Mouse (Mus musculus) kidney, postnatal 0 days (tissue): ENCODE data around the gene Hba-x. TPM values are rescaled to one million over a fixed set of nuclear protein-coding genes. Genes with fewer than 3 reads are reported as not detected.
"Not testable (repeated sequence)": the region's sequence is repeated elsewhere in the genome, so short reads cannot be mapped to it uniquely, and the experiment has no call there.

Experiments used
- ATAC-seq: fragments of 200-750 bp; cut with Nextera tagmentation; replicated peaks from 2 replicates; pipeline ENCODE4 v1.8.0; 2017; ENCODE audit warnings: low read depth, moderate number of reproducible peaks, moderate TSS enrichment, moderate library complexity; ENCODE audit not compliant: low FRiP score
- DNase-seq: peaks from one replicate; pipeline ENCODE4 v3.0.0-alpha.2; 2016; ENCODE audit warnings: low spot score
- H3K27ac ChIP-seq: fragments of 300-500 bp; sonication (generic); 2 replicates; pipeline ENCODE4 v1.5.1; 2014; ENCODE audit warnings: mild to moderate bottlenecking
- H3K27me3 ChIP-seq: fragments of 300-500 bp; sonication (generic); 2 replicates; pipeline ENCODE4 v1.6.1; 2014; ENCODE audit warnings: low read length, mixed read lengths; ENCODE audit not compliant: insufficient read depth
- H3K36me3 ChIP-seq: fragments of 300-500 bp; sonication (generic); 2 replicates; pipeline ENCODE4 v1.6.1; 2014; ENCODE audit warnings: low read length, mixed read lengths; ENCODE audit not compliant: insufficient read depth
- H3K4me1 ChIP-seq: fragments of 300-500 bp; sonication (generic); replicated peaks from 2 replicates; pipeline ENCODE4 v1.6.1; 2014; ENCODE audit warnings: antibody characterized with exemption, low read length, mixed read lengths; ENCODE audit not compliant: insufficient read depth
- H3K4me2 ChIP-seq: fragments of 300-500 bp; sonication (generic); 2 replicates; pipeline ENCODE4 v1.6.1; 2014; ENCODE audit warnings: mild to moderate bottlenecking, low read length, moderate library complexity, mixed read lengths
- H3K4me3 ChIP-seq: fragments of 300-500 bp; sonication (generic); replicated peaks from 2 replicates; pipeline ENCODE4 v1.5.1; 2014; ENCODE audit warnings: low read depth, low read length
- H3K9ac ChIP-seq: fragments of 300-500 bp; sonication (generic); 2 replicates; pipeline ENCODE4 v1.6.1; 2014; ENCODE audit warnings: low read depth, low read length
- H3K9me3 ChIP-seq: fragments of 300-500 bp; sonication (generic); replicated peaks from 2 replicates; pipeline ENCODE4 v1.6.1; 2016; ENCODE audit warnings: low read length, inconsistent platforms, mixed read lengths
- CTCF ChIP-seq: IDR thresholded peaks from 2 replicates; pipeline ENCODE4 v1.5.1; 2016; ENCODE audit warnings: antibody characterized with exemption, low read depth, mild to moderate bottlenecking, moderate library complexity
- WGBS: fragments of 180-500 bp; shearing (Covaris S2); extraction: QIAGEN DNeasy Blood & Tissue Kit; methylation state at CpG from one replicate; pipeline ENCODE4 v1.1.7; 2014; 5-methylcytosine and 5-hydroxymethylcytosine counted together
- polyA plus RNA-seq: library from polyadenylated mRNA; unstranded; fragments of >200 nt; fragmentation: Nextera tagmentation; extraction: Ambion mirVana; gene quantifications from 2 replicates; pipeline ENCODE4 v1.2.1, GENCODE M21; 2015

The Hba-x gene
- polyA plus RNA-seq, 1 experiment from 2014 or later, result 0.36 TPM

DNA sequence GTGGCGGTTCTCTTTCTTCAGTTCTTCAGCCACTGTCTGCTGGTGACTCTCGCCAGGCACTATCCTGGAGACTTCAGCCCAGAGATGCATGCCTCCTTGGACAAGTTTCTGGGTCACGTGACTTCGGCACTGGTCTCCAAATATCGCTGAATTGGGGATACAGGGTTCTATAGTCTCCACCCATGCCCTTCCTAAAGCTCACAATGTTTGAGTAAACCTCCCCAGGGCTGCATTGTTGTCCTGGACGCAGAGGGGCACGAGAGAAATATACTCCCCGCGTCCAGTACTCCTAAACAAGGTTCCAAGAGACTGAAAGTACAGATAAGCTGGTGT lies 11.3 kb downstream of the Hba-x start:
- no peaks in the 10 kb centered on the region for H3K27me3 ChIP-seq
- no peak for TF ChIP-seq CTCF
- DNase-seq (no peak), ATAC-seq (no peak)
- H3K9ac ChIP-seq, result no peak overlapping the region
- no peak overlapping the region for H3K4me2 ChIP-seq
- no peaks in the 10 kb centered on the region for H3K4me1 ChIP-seq
- WGBS, result 70% methylated on average over 9 of the region's 9 CpGs
- H3K36me3 ChIP-seq, result no peaks in the 10 kb centered on the region
- H3K27ac ChIP-seq, result no peak overlapping the region
- no peak overlapping the region for H3K4me3 ChIP-seq
- H3K9me3 ChIP-seq, result no peaks in the 10 kb centered on the region

DNA sequence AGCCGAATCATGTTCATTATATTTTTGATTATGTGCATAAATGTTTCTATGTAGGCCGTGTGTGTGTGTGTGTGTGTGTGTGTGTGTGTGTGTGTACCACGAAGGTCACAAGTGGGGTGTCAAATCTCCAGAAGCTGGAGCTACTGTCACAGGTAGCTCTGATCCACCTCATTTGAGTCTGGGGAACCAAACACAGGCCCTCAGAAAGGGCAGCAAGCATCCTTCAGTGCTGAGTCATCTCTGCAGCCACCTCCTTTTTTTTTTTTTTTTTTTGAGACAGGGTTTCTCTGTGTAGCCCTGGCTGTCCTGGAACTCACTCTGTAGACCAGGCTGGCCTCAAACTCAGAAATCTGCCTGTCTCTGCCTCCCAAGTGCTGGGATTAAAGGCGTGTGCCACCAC lies 16.6 kb downstream of the Hba-x start:
- H3K27me3 ChIP-seq, H3K36me3 ChIP-seq, H3K4me3 ChIP-seq, H3K4me1 ChIP-seq, H3K27ac ChIP-seq, ATAC-seq, H3K9ac ChIP-seq, H3K9me3 ChIP-seq, H3K4me2 ChIP-seq, DNase-seq: not testable (repeated sequence)
- WGBS, result 79% methylated on average over 4 of the region's 4 CpGs

DNA sequence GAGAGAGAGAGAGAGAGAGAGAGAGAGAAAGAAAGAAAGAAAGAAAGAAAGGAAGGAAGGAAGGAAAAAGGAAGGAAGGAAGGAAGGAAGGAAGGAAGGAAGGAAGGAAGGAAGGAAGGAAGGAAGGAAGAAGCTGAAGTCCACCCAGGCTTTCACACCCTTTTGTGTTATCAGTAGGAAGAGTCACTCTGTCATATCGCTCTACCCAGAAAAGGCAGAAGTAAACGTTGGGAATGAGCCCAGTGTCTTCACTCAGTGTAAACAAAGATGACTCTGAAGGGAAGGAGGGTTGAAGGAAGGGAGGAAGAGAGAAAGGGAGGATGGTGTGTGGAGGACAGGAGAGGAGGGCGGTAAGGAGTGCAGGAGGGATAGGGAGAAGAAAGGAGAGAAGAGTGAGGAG lies 17.3 kb downstream of the Hba-x start:
- not testable (repeated sequence) for H3K4me2 ChIP-seq, H3K36me3 ChIP-seq, H3K9me3 ChIP-seq, ATAC-seq, H3K4me3 ChIP-seq, H3K27me3 ChIP-seq, H3K27ac ChIP-seq, H3K4me1 ChIP-seq, H3K9ac ChIP-seq, DNase-seq
- WGBS, result 55% methylated on average over 3 of the region's 3 CpGs

DNA sequence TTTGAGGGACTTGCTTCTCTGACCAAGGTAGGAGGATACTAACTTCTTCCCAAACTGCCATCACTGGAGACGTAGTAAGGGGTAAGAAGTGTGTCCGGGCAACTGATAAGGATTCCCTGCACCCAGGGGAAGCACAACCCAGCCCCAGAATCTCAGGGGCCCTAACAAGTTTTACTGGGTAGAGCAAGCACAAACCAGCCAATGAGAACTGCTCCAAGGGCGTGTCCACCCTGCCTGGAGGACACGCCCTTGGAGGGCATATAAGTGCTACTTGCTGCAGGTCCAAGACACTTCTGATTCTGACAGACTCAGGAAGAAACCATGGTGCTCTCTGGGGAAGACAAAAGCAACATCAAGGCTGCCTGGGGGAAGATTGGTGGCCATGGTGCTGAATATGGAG lies 20.0 kb downstream of the Hba-x start, which contains the start of gene Hba-a2:
Hba-a2 (plus strand) TSS at position 287 of the 400 bp plus-strand sequence.
- H3K27ac ChIP-seq, H3K9me3 ChIP-seq, H3K27me3 ChIP-seq, H3K4me1 ChIP-seq, H3K4me2 ChIP-seq, H3K9ac ChIP-seq, H3K36me3 ChIP-seq, H3K4me3 ChIP-seq, ATAC-seq, DNase-seq: not testable (repeated sequence)
- WGBS, result no CpG with 5 or more reads among the region's 4 CpGs

DNA sequence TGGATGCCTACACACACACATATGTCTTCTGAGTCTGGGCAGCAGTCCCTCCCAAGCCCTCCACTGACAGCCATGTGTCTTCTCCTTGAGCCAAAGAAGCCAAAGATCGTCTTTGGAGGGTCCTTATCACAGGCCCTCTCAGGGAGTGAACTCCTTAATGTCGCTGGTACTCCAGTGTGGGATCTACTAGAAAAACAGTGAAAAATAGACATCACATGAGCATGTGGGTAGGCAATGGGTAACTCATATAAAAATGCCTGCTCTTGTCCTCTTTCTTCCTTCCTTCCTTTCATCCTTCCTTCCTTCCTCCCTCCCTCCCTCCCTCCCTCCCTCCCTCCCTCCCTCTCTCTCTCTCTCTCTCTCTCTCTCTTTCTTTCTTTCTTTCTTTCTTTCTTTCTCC lies 21.2 kb downstream of the Hba-x start:
- DNase-seq, H3K27me3 ChIP-seq, H3K4me3 ChIP-seq, H3K4me1 ChIP-seq, H3K9me3 ChIP-seq, H3K9ac ChIP-seq, H3K27ac ChIP-seq, H3K4me2 ChIP-seq, ATAC-seq, H3K36me3 ChIP-seq: not testable (repeated sequence)
- WGBS, result 43% methylated on average over 2 of the region's 2 CpGs

DNA sequence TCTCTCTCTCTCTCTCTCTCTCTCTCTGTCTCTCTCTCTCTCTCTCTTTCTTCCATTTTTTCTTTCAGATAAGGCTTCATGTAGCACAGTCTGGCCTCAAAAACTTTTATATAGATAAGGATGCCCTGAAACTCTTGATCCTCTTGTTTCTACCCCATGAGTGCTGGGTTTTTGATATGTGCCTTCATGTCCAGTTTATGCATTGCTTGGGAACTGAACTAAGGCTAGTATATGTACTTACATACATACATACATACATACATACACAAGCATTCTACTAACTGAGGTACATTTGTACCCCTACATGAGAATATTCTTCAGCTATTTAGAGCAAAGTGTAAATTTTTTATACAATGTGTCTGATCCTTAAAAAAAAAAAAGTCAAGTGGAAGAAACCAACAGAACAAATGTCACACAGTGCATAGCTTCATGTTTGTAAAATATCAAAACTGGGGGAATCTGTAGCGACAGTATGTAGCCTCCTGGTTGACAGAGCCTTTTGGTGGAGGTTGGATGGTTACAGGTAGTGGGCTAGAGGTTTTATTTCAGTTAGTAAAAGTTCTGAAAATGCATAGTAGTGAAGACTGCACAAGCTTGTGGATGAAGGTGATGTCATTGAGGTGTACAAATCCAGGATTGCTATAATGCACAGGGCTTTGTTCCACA lies 21.8 kb downstream of the Hba-x start:
- Histone ChIP-seq H3K4me1 (no peaks in the 10 kb centered on the region), H3K4me3 (no peak overlapping the region), H3K27ac (no peak overlapping the region), H3K27me3 (no peaks in the 10 kb centered on the region), H3K4me2 (no peak overlapping the region), H3K9ac (no peak overlapping the region), H3K36me3 (no peaks in the 10 kb centered on the region), H3K9me3 (no peaks in the 10 kb centered on the region)
- DNase-seq, result no peak
- no peak for ATAC-seq
- WGBS, result 86% methylated on average over 1 of the region's 1 CpGs
- TF ChIP-seq CTCF, result no peak

DNA sequence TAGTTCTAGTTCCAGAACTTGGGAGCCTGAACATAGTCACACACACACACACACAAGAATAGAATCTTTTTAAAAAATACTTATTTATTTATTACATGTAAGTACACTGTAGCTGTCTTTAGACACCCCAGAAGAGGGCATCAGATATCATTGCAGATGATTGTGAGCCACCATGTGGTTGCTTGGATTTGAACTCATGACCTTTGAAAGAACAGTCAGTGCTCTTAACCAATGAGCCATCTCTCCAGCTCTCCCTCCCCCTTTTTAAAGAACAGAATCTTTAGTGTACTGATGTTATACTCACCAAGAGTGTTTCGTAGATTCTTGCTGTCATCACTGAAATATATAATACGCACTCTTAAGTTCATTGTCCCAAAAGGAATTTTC lies 22.3 kb downstream of the Hba-x start:
- no peaks in the 10 kb centered on the region for H3K27me3 ChIP-seq
- no peak for ATAC-seq
- 89% methylated on average over 2 of the region's 2 CpGs for WGBS
- no peak overlapping the region for H3K4me3 ChIP-seq
- DNase-seq, result no peak
- peak; percentile 9 for TF ChIP-seq CTCF
- no peak overlapping the region for H3K27ac ChIP-seq
- no peak overlapping the region for H3K9ac ChIP-seq
- no peaks in the 10 kb centered on the region for H3K9me3 ChIP-seq
- no peaks in the 10 kb centered on the region for H3K4me1 ChIP-seq
- no peaks in the 10 kb centered on the region for H3K36me3 ChIP-seq
- H3K4me2 ChIP-seq, result no peak overlapping the region
